Mouse (Mus musculus): ENCODE results near the gene Osmr. TPM values are rescaled to one million over a fixed set of nuclear protein-coding genes. Genes with fewer than 3 reads are reported as not detected.

Gene Osmr
- total RNA-seq, 1 experiment = 1.0 TPM

- Histone ChIP-seq H3K9ac (ENCODE audit: insufficient read depth, low read depth, low read length, poor library complexity, severe bottlenecking) (no peak overlapping the region), H3K4me1 (ENCODE audit: control insufficient read depth in 2 of 2, insufficient read depth in 2 of 2, low read length in 2 of 2, poor library complexity in 1 of 2) (no peaks in the 10 kb centered on the region), H3K9me3 (ENCODE audit: control insufficient read depth, insufficient read depth, low read depth, low read length) (no peaks in the 10 kb centered on the region), H3K27ac (ENCODE audit: insufficient read depth, low read depth, low read length, poor library complexity, severe bottlenecking) (no peak overlapping the region), H3K36me3 (ENCODE audit: control insufficient read depth, insufficient read depth, low read length, poor library complexity, severe bottlenecking) (peaks cover 49% of the 10 kb centered on the region), H3K4me3 (ENCODE audit: insufficient read depth in 1 of 2, low read depth in 1 of 2, low read length in 2 of 2, poor library complexity in 1 of 2, severe bottlenecking in 1 of 2) (no peak overlapping the region)
- in situ Hi-C loops (cut with MboI; ENCODE audit: low sequenced_read_pairs in 2 of 2, unreplicated experiment in 2 of 2) = no loop called here
- DNase-seq (ENCODE audit: low read depth, low spot score) = no peak
- no peak for TF ChIP-seq HCFC1 (IDR thresholded peaks at IDR 0.05; ENCODE audit: borderline replicate concordance, insufficient read depth, low read length)
- no peak for TF ChIP-seq CHD2 (IDR thresholded peaks at IDR 0.05; ENCODE audit: low read depth, low read length)
- no peak for TF ChIP-seq ZC3H11A (IDR thresholded peaks at IDR 0.05; ENCODE audit: borderline replicate concordance, low read depth, low read length)
- no peak for TF ChIP-seq MAFK (IDR thresholded peaks at IDR 0.05; ENCODE audit: insufficient read depth, low read depth, low read length)
Observed at GRCm38 (mm10) chr15:6791648-6792047, 83.1 kb downstream of the Osmr start.

- Histone ChIP-seq H3K36me3 (ENCODE audit: control insufficient read depth, insufficient read depth, low read length, poor library complexity, severe bottlenecking) (peaks cover 50% of the 10 kb centered on the region), H3K9ac (ENCODE audit: insufficient read depth, low read depth, low read length, poor library complexity, severe bottlenecking) (no peak overlapping the region), H3K4me1 (ENCODE audit: control insufficient read depth in 2 of 2, insufficient read depth in 2 of 2, low read length in 2 of 2, poor library complexity in 1 of 2) (no peaks in the 10 kb centered on the region), H3K9me3 (ENCODE audit: control insufficient read depth, insufficient read depth, low read depth, low read length) (no peaks in the 10 kb centered on the region), H3K4me3 (ENCODE audit: insufficient read depth in 1 of 2, low read depth in 1 of 2, low read length in 2 of 2, poor library complexity in 1 of 2, severe bottlenecking in 1 of 2) (no peak overlapping the region), H3K27ac (ENCODE audit: insufficient read depth, low read depth, low read length, poor library complexity, severe bottlenecking) (no peak overlapping the region)
- no peak for DNase-seq (ENCODE audit: low read depth, low spot score)
- in situ Hi-C loops (cut with MboI; ENCODE audit: low sequenced_read_pairs in 2 of 2, unreplicated experiment in 2 of 2) = no loop called here
- TF ChIP-seq ZC3H11A (IDR thresholded peaks at IDR 0.05; ENCODE audit: borderline replicate concordance, low read depth, low read length) (no peak), MAFK (IDR thresholded peaks at IDR 0.05; ENCODE audit: insufficient read depth, low read depth, low read length) (no peak), ZNF384 (IDR thresholded peaks at IDR 0.05; ENCODE audit: low read depth, low read length) (no peak), HCFC1 (IDR thresholded peaks at IDR 0.05; ENCODE audit: borderline replicate concordance, insufficient read depth, low read length) (no peak), CHD2 (IDR thresholded peaks at IDR 0.05; ENCODE audit: low read depth, low read length) (no peak)
Observed at GRCm38 (mm10) chr15:6790011-6790410, 84.8 kb downstream of the Osmr start.

GRCm38 (mm10) chr15:6787236-6787635, 87.5 kb downstream of the Osmr start:
- TF ChIP-seq ZNF384 (IDR thresholded peaks at IDR 0.05; ENCODE audit: low read depth, low read length) (no peak), ZC3H11A (IDR thresholded peaks at IDR 0.05; ENCODE audit: borderline replicate concordance, low read depth, low read length) (no peak), CHD2 (IDR thresholded peaks at IDR 0.05; ENCODE audit: low read depth, low read length) (no peak), MAFK (IDR thresholded peaks at IDR 0.05; ENCODE audit: insufficient read depth, low read depth, low read length) (no peak), HCFC1 (IDR thresholded peaks at IDR 0.05; ENCODE audit: borderline replicate concordance, insufficient read depth, low read length) (no peak)
- H3K9me3 ChIP-seq (ENCODE audit: control insufficient read depth, insufficient read depth, low read depth, low read length) = no peaks in the 10 kb centered on the region
- no peak overlapping the region for H3K9ac ChIP-seq (ENCODE audit: insufficient read depth, low read depth, low read length, poor library complexity, severe bottlenecking)
- DNase-seq (ENCODE audit: low read depth, low spot score) = no peak
- H3K36me3 ChIP-seq (ENCODE audit: control insufficient read depth, insufficient read depth, low read length, poor library complexity, severe bottlenecking) = peaks cover 41% of the 10 kb centered on the region
- no peak overlapping the region for H3K4me3 ChIP-seq (ENCODE audit: insufficient read depth in 1 of 2, low read depth in 1 of 2, low read length in 2 of 2, poor library complexity in 1 of 2, severe bottlenecking in 1 of 2)
- in situ Hi-C loops (cut with MboI; ENCODE audit: low sequenced_read_pairs in 2 of 2, unreplicated experiment in 2 of 2) = no loop called here
- H3K4me1 ChIP-seq (ENCODE audit: control insufficient read depth in 2 of 2, insufficient read depth in 2 of 2, low read length in 2 of 2, poor library complexity in 1 of 2) = no peaks in the 10 kb centered on the region
- no peak overlapping the region for H3K27ac ChIP-seq (ENCODE audit: insufficient read depth, low read depth, low read length, poor library complexity, severe bottlenecking)

GRCm38 (mm10) chr15:6786212-6786611, 88.6 kb downstream of the Osmr start:
- no peak for TF ChIP-seq CHD2 (IDR thresholded peaks at IDR 0.05; ENCODE audit: low read depth, low read length)
- peak; percentile 86; the same call in 1 of the 2 replicates for TF ChIP-seq MAFK (IDR thresholded peaks at IDR 0.05; ENCODE audit: insufficient read depth, low read depth, low read length)
- no peak for TF ChIP-seq ZNF384 (IDR thresholded peaks at IDR 0.05; ENCODE audit: low read depth, low read length)
- TF ChIP-seq HCFC1 (IDR thresholded peaks at IDR 0.05; ENCODE audit: borderline replicate concordance, insufficient read depth, low read length) = no peak
- no peak overlapping the region for H3K27ac ChIP-seq (ENCODE audit: insufficient read depth, low read depth, low read length, poor library complexity, severe bottlenecking)
- no peaks in the 10 kb centered on the region for H3K9me3 ChIP-seq (ENCODE audit: control insufficient read depth, insufficient read depth, low read depth, low read length)
- H3K4me1 ChIP-seq (ENCODE audit: control insufficient read depth in 2 of 2, insufficient read depth in 2 of 2, low read length in 2 of 2, poor library complexity in 1 of 2) = no peaks in the 10 kb centered on the region
- H3K36me3 ChIP-seq (ENCODE audit: control insufficient read depth, insufficient read depth, low read length, poor library complexity, severe bottlenecking) = peaks cover 36% of the 10 kb centered on the region
- in situ Hi-C loops (cut with MboI; ENCODE audit: low sequenced_read_pairs in 2 of 2, unreplicated experiment in 2 of 2) = no loop called here
- DNase-seq (ENCODE audit: low read depth, low spot score) = no peak
- no peak overlapping the region for H3K4me3 ChIP-seq (ENCODE audit: insufficient read depth in 1 of 2, low read depth in 1 of 2, low read length in 2 of 2, poor library complexity in 1 of 2, severe bottlenecking in 1 of 2)
- H3K9ac ChIP-seq (ENCODE audit: insufficient read depth, low read depth, low read length, poor library complexity, severe bottlenecking) = no peak overlapping the region

- H3K27ac ChIP-seq (ENCODE audit: insufficient read depth, low read depth, low read length, poor library complexity, severe bottlenecking) = no peak overlapping the region
- H3K4me1 ChIP-seq (ENCODE audit: control insufficient read depth in 2 of 2, insufficient read depth in 2 of 2, low read length in 2 of 2, poor library complexity in 1 of 2) = no peaks in the 10 kb centered on the region; a peak in 1 of 4 replicates
- in situ Hi-C loops (cut with MboI; ENCODE audit: low sequenced_read_pairs in 2 of 2, unreplicated experiment in 2 of 2) = no loop called here
- peaks cover 24% of the 10 kb centered on the region for H3K36me3 ChIP-seq (ENCODE audit: control insufficient read depth, insufficient read depth, low read length, poor library complexity, severe bottlenecking)
- no peaks in the 10 kb centered on the region for H3K9me3 ChIP-seq (ENCODE audit: control insufficient read depth, insufficient read depth, low read depth, low read length)
- H3K9ac ChIP-seq (ENCODE audit: insufficient read depth, low read depth, low read length, poor library complexity, severe bottlenecking) = no peak overlapping the region
- TF ChIP-seq ZC3H11A (IDR thresholded peaks at IDR 0.05; ENCODE audit: borderline replicate concordance, low read depth, low read length) = no peak
- no peak for TF ChIP-seq MAFK (IDR thresholded peaks at IDR 0.05; ENCODE audit: insufficient read depth, low read depth, low read length)
- no peak for TF ChIP-seq HCFC1 (IDR thresholded peaks at IDR 0.05; ENCODE audit: borderline replicate concordance, insufficient read depth, low read length)
- no peak overlapping the region for H3K4me3 ChIP-seq (ENCODE audit: insufficient read depth in 1 of 2, low read depth in 1 of 2, low read length in 2 of 2, poor library complexity in 1 of 2, severe bottlenecking in 1 of 2)
- DNase-seq (ENCODE audit: low read depth, low spot score) = no peak
Observed at GRCm38 (mm10) chr15:6772265-6772664, 102.5 kb downstream of the Osmr start.

Other genes with a start within 250 kb of the Osmr start
- 29.5 and 32.7 TPM in 2 replicates for gene Rictor, start 166.6 kb downstream of the Osmr start, total RNA-seq (2012; rRNA removed)
- 89.3 and 99.9 TPM in 2 replicates for gene Lifr, start 215.6 kb upstream of the Osmr start, total RNA-seq (2012; rRNA removed)

All from ES-E14 (cell line).